22 mouse cellular contexts compared by ENCODE assay signal in the genomic region with DNA sequence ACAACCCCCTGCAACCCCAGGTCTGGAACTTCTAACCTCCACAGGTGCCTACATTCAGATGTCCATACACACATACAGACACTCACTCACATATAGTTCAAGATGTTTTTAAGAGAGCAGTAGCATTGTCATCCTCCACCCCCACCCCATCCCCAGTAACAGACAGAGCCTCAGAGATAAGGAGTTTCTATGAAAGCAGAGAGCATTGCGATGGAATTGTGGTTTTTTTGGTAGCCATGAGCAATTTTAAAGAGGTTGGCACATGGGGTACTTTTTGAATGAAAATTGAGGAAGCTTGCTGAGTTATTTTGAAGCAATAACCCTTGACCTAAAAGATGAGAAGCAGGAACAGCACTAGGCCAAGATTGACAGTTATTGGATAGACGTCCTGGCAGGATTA.
A peak's percentile ranks its signal among the peaks of the same experiment; 100 is the strongest.
DNase-seq lines count a peak whose midpoint lies in the region; ATAC-seq and TF ChIP-seq lines count a peak whose summit lies in the region.
"Had no signal": no experiment of that assay in that cellular context is flagged by ENCODE, and none has a peak within 500 bp of the region (broad histone marks: within the 10 kb centered on the region; RNA-seq: fewer than 3 reads in every experiment).

No protein-coding gene starts in this region.

- no peak overlapping the region for H3K4me3 ChIP-seq in liver, embryonic 11.5 days (ENCODE audit: low read depth, low read length)
- H3K4me3 ChIP-seq in liver, postnatal 0 days (ENCODE audit: low read depth, low read length) = no peak overlapping the region
- H3K4me3 ChIP-seq in thymus, adult 2 months (ENCODE audit: control insufficient read depth, insufficient read depth, low read length) = no peak overlapping the region
- H3K4me3 ChIP-seq: embryonic facial prominence, embryonic 13.5 days; forebrain, embryonic 12.5 days; gastrocnemius, adult 2 months; heart, adult 2 months; heart, embryonic 15.5 days; hindbrain, embryonic 10.5 days; intestine, embryonic 15.5 days had no signal

- 40% methylated on average over 2 of the region's 2 CpGs for WGBS in liver, embryonic 11.5 days
- 37% methylated on average over 2 of the region's 2 CpGs for WGBS in liver, postnatal 0 days (ENCODE audit: insufficient replicate concordance)
- WGBS in thymus, adult 2 months = 32% methylated on average over 2 of the region's 2 CpGs

- no peaks in the 10 kb centered on the region for H3K4me1 ChIP-seq in liver, embryonic 11.5 days (replicated peaks; ENCODE audit: control insufficient read depth, insufficient read depth, low read length)
- peaks cover 3% of the 10 kb centered on the region; the same call in 1 of the 2 replicates for H3K4me1 ChIP-seq in liver, postnatal 0 days (ENCODE audit: insufficient read depth)
- no peaks in the 10 kb centered on the region for H3K4me1 ChIP-seq in thymus, adult 2 months (replicated peaks; ENCODE audit: control insufficient read depth, insufficient read depth, low read length)
- H3K4me1 ChIP-seq: forebrain, embryonic 12.5 days; intestine, embryonic 15.5 days had no signal

- peak; percentile 29; the same call in 1 of the 2 replicates for TF ChIP-seq EP300 in liver, postnatal 0 days (IDR thresholded peaks at IDR 0.05; ENCODE audit: low read depth)

- TF ChIP-seq POLR2A in thymus, adult 2 months (IDR thresholded peaks at IDR 0.05; ENCODE audit: control insufficient read depth, extremely low read depth, insufficient read depth, low read length, poor library complexity) = no peak

- H3K4me2 ChIP-seq in liver, embryonic 11.5 days = no peak overlapping the region
- H3K4me2 ChIP-seq in liver, postnatal 0 days (ENCODE audit: low read depth, low read length) = no peak overlapping the region
- H3K4me2 ChIP-seq: embryonic facial prominence, embryonic 13.5 days; forebrain, embryonic 12.5 days; heart, embryonic 11.5 days; heart, embryonic 15.5 days; hindbrain, embryonic 14.5 days; intestine, embryonic 15.5 days had no signal

- peak; percentile 79 for DNase-seq in 416B (ENCODE audit: low read depth)
- peak; percentile 13 for DNase-seq in c-Kit-positive CD71-positive TER-119-positive erythroid progenitor cells, embryonic 14.5 days (ENCODE audit: low spot score)
- DNase-seq in liver, embryonic 11.5 days (ENCODE audit: low spot score) = no peak
- DNase-seq in liver, postnatal 0 days = no peak
- DNase-seq in yolk sac, embryonic 10.5 days (ENCODE audit: low spot score) = no peak
- DNase-seq in left cerebral cortex, adult 11 months (ENCODE audit: low spot score) = no peak
- DNase-seq in thymus, adult 2 months = no peak
- no peak for DNase-seq in B cell, adult 2 months
- DNase-seq: adrenal gland, adult 8-10 months; cerebellum, adult 18-20 months; cerebellum, adult 9-11 months; forebrain, postnatal 0 days; gastrocnemius, adult 2 months; gastrocnemius, postnatal 25 days; heart, adult 2 months had no signal

- TF ChIP-seq CTCF in liver, postnatal 0 days (IDR thresholded peaks at IDR 0.05; ENCODE audit: low read depth) = no peak
- TF ChIP-seq CTCF in thymus, adult 2 months (IDR thresholded peaks at IDR 0.05; ENCODE audit: borderline replicate concordance, control insufficient read depth, extremely low read depth, insufficient read depth, low read length, poor library complexity) = no peak

- no peak overlapping the region for H3K9ac ChIP-seq in liver, embryonic 11.5 days (ENCODE audit: low read depth, low read length)
- H3K9ac ChIP-seq in liver, postnatal 0 days (replicated peaks) = no peak overlapping the region
- H3K9ac ChIP-seq: embryonic facial prominence, embryonic 13.5 days; forebrain, embryonic 12.5 days; forebrain, postnatal 0 days; heart, embryonic 15.5 days; hindbrain, embryonic 14.5 days; intestine, embryonic 15.5 days had no signal

- no peaks in the 10 kb centered on the region for H3K27me3 ChIP-seq in liver, embryonic 11.5 days (replicated peaks; ENCODE audit: control insufficient read depth, insufficient read depth, low read length)
- H3K27me3 ChIP-seq in liver, postnatal 0 days (ENCODE audit: insufficient read depth, low read length) = no peaks in the 10 kb centered on the region
- no peaks in the 10 kb centered on the region for H3K27me3 ChIP-seq in thymus, adult 2 months (ENCODE audit: control insufficient read depth, insufficient read depth, low read length)
- H3K27me3 ChIP-seq: embryonic facial prominence, embryonic 13.5 days; forebrain, embryonic 12.5 days; heart, embryonic 15.5 days; intestine, embryonic 15.5 days had no signal

- no peaks in the 10 kb centered on the region for H3K9me3 ChIP-seq in liver, embryonic 11.5 days (ENCODE audit: control insufficient read depth, low read length)
- H3K9me3 ChIP-seq in liver, postnatal 0 days (ENCODE audit: low read length) = no peaks in the 10 kb centered on the region
- H3K9me3 ChIP-seq: embryonic facial prominence, embryonic 13.5 days; forebrain, embryonic 12.5 days; heart, embryonic 15.5 days; hindbrain, embryonic 10.5 days; intestine, embryonic 15.5 days had no signal

- ATAC-seq in liver, embryonic 11.5 days (replicated peaks; ENCODE audit: low FRiP score) = peak; percentile 75
- ATAC-seq in liver, postnatal 0 days = peak; percentile 38; the same call in 1 of the 2 replicates
- ATAC-seq: forebrain, postnatal 0 days; intestine, embryonic 15.5 days had no signal

- no peaks in the 10 kb centered on the region for H3K36me3 ChIP-seq in liver, embryonic 11.5 days (ENCODE audit: control insufficient read depth, insufficient read depth, low read length)
- H3K36me3 ChIP-seq in liver, postnatal 0 days (replicated peaks; ENCODE audit: insufficient read depth, low read length) = no peaks in the 10 kb centered on the region
- no peaks in the 10 kb centered on the region for H3K36me3 ChIP-seq in thymus, adult 2 months (ENCODE audit: control insufficient read depth, insufficient read depth, low read length)
- H3K36me3 ChIP-seq: forebrain, embryonic 12.5 days; heart, embryonic 15.5 days; hindbrain, embryonic 10.5 days; intestine, embryonic 15.5 days had no signal

- no peak overlapping the region for H3K27ac ChIP-seq in liver, embryonic 11.5 days (ENCODE audit: low read depth, low read length)
- H3K27ac ChIP-seq in liver, postnatal 0 days (ENCODE audit: low read depth) = no peak overlapping the region
- H3K27ac ChIP-seq in thymus, adult 2 months (ENCODE audit: control insufficient read depth, insufficient read depth, low read length) = no peak overlapping the region
- H3K27ac ChIP-seq: embryonic facial prominence, embryonic 13.5 days; forebrain, embryonic 12.5 days; gastrocnemius, adult 2 months; heart, adult 2 months; heart, embryonic 15.5 days; hindbrain, embryonic 10.5 days; hindbrain, embryonic 14.5 days; intestine, embryonic 15.5 days had no signal

Comparison
In these comparisons a context has a peak if more than half of its experiments do, and no peak if none do; other contexts are left out.
1. DNase-seq: peak in 416B (single experiment) and c-Kit-positive CD71-positive TER-119-positive erythroid progenitor cells, embryonic 14.5 days (single experiment); none in liver, embryonic 11.5 days (single experiment), liver, postnatal 0 days (single experiment), yolk sac, embryonic 10.5 days (single experiment), left cerebral cortex, adult 11 months (single experiment), thymus, adult 2 months (single experiment) and B cell, adult 2 months (0 of 2).